Mouse (Mus musculus) hematopoietic multipotent progenitor cell, adult 10-12 weeks (in vitro differentiated cells): ENCODE results near the gene 6720489N17Rik. TPM values are rescaled to one million over a fixed set of nuclear protein-coding genes. Genes with fewer than 3 reads are reported as not detected.

Source experiments
- polyA plus RNA-seq: library from polyadenylated mRNA; stranded (reverse); fragments of >175 nt; gene quantifications from 2 replicates; pipeline ENCODE4 v1.2.3, GENCODE M21; 2012; ENCODE audit warnings: low replicate concordance

6720489N17Rik gene
- 0.04 and 0.34 TPM in 2 replicates for polyA plus RNA-seq

GRCm38 (mm10) chr13:62623577-62624276 is at the start of gene 6720489N17Rik:
Gene 6720489N17Rik (minus strand): TSS chr13:62624182.

DNA sequence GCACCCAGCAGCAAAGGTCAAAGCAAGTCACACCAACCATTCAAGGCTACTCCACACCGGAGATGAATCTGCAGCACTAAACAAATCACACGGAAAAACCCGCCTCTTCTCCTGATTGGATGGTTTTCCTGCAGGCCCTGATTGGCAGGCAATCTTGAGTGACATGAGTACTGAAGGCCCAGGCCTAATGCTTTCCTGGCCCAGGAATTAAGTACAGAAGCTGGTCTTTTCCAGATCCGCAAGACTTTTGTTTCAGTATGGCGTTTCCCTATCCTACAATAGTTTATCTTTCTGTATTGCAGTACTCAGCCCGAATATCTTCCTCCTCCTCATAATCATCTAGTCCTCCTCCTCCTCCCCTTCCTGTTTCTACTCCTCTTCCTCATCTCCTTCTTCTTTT is 52.9 kb downstream of the 6720489N17Rik start, which contains the start of gene Zfp934:
Gene Zfp934 (minus strand): TSS at position 101 of the 400 bp plus-strand sequence.

DNA sequence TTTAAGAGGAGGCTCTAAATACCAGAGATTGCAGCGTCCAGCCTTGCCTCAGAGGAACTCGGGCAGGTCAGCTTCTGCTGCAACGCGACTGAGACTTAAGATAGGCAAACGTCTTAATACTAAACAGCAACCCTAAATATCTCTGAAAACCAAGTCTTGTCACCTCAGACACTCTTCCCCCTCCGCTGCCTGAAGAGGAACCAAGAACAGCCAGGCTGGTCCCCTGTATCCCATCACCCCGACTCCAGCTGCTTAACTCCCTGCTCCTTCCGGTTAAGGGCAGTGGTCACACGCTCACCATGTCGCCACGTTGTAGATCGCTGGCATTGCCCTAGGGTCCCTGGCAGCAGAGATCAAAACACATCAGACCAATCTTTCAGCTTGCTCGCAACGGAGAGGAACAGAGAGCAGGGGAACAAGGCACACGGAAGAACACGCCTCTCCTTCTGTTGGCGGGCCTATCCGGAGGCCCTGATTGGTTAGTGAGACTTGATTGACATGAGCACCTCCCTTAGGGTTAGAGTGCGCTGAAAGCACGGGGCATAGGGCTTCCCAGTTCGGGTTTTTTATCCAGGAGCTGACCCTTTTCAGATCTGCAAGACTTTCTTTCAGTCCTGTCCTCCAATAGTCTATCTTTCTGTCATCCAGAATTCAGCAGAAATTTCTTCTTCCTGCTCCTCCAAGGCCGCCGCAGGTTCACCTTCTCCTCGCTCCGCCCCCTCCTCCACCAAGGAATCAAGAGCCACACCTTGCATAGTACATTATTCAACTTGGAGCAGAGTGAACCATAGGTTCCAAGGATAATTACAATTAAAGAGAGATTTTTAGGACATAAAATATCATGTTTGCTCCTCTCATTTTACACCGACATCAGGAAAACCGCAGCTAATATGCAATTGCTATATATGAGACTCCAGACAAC is 65.5 kb downstream of the 6720489N17Rik start, which contains the start of gene Zfp935:
Gene Zfp935 (minus strand): TSS at position 323 of the 922 bp plus-strand sequence.

Other genes starting within 250 kb of the 6720489N17Rik start
- 0.16 TPM in 1 of 2 replicates, not detected in the other for gene Gm3604, start 241.0 kb downstream of the 6720489N17Rik start, polyA plus RNA-seq
- 0.71 and 2.5 TPM in 2 replicates for gene Gm49359, start 157.3 kb downstream of the 6720489N17Rik start, polyA plus RNA-seq
- gene Zfp935, start 65.7 kb downstream of the 6720489N17Rik start, polyA plus RNA-seq, result 0.28 TPM in 1 of 2 replicates, not detected in the other
- 0.85 and 1.2 TPM in 2 replicates for gene Zfp934, start 53.0 kb downstream of the 6720489N17Rik start, polyA plus RNA-seq
- 1.4 and 1.5 TPM in 2 replicates for gene Platr25, start 136.5 kb upstream of the 6720489N17Rik start, polyA plus RNA-seq
- gene Gm5141, start 161.6 kb upstream of the 6720489N17Rik start, polyA plus RNA-seq, result 0.43 TPM in 1 of 2 replicates, not detected in the other
- gene Fbp2, start 234.2 kb upstream of the 6720489N17Rik start, polyA plus RNA-seq, result not detected in 2 replicates